Mouse (Mus musculus): ENCODE measurements around the gene Dctn1.

DNA sequence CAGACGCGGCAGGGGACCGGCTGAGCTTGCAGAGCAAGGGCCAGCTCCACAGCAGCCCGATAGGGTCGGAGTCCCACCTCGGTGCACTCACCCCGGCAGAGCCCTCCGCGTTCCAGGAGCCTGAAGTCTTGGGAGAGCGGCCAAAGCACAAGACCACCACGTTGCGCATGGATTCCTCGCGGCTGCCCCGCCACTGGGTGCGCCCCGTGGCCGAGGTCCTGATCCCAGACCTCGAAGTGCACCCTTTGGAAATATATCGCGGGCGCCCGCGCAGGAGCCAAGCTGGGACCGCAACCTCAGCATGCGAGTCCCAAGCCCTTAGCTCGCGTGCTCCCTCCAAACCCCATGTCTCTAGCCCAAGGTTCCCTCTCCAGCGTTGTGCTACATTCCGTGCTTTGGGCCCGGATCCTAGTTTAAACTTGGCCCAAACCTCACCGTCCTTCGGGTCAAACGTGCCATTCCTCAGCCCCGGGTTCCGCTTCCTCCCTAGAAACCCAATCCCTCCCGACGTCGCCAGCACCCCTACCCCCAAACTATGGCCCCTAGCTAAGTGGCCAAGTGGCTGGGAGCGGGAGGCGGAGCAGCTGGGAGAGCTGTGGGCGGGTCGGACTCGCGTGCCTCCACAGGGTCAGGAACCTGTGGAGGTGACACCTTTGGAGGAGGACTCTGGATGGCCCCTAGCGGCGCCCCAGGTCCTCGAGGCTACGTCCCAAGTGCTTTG is 3.6 kb upstream of the Dctn1 start:
- TF ChIP-seq CTCF (IDR thresholded peaks at IDR 0.05; ENCODE audit: borderline replicate concordance, insufficient read depth, low read depth, low read length) (no peak), POLR2A (IDR thresholded peaks at IDR 0.05; ENCODE audit: borderline replicate concordance, insufficient read depth, low read length) (no peak)
